Mouse (Mus musculus) heart, embryonic 13.5 days (tissue): ENCODE results near the gene Ccdc60. TPM values are rescaled to one million over a fixed set of nuclear protein-coding genes. Genes with fewer than 3 reads are reported as not detected.
"Not testable (repeated sequence)": the region's sequence is repeated elsewhere in the genome, so short reads cannot be mapped to it uniquely, and the experiment has no call there.

Experiments used
- ATAC-seq: fragments of 200-750 bp; cut with Nextera tagmentation; 2 replicates; pipeline ENCODE4 v1.8.0; 2017; ENCODE audit warnings: moderate TSS enrichment; ENCODE audit not compliant: insufficient number of reproducible peaks, low FRiP score, low TSS enrichment; ENCODE audit errors: extremely low read depth
- H3K27ac ChIP-seq: fragments of 300-500 bp; sonication (generic); replicated peaks from 2 replicates; pipeline ENCODE4 v1.5.1; 2015; ENCODE audit warnings: moderate library complexity, mild to moderate bottlenecking, inconsistent platforms
- H3K27me3 ChIP-seq: fragments of 300-500 bp; sonication (generic); replicated peaks from 2 replicates; pipeline ENCODE4 v1.6.1; 2015; ENCODE audit warnings: mild to moderate bottlenecking, inconsistent platforms
- H3K36me3 ChIP-seq: fragments of 300-500 bp; sonication (generic); 2 replicates; pipeline ENCODE4 v1.6.1; 2015; ENCODE audit warnings: mild to moderate bottlenecking, inconsistent platforms
- H3K4me1 ChIP-seq: fragments of 300-500 bp; sonication (generic); 2 replicates; pipeline ENCODE4 v1.6.1; 2015; ENCODE audit warnings: inconsistent platforms
- H3K4me2 ChIP-seq: fragments of 300-500 bp; sonication (generic); 2 replicates; pipeline ENCODE4 v1.6.1; 2015; ENCODE audit warnings: inconsistent platforms, mild to moderate bottlenecking, moderate library complexity
- H3K4me3 ChIP-seq: fragments of 300-500 bp; sonication (generic); 2 replicates; pipeline ENCODE4 v1.5.1; 2015; ENCODE audit warnings: moderate library complexity, mild to moderate bottlenecking, inconsistent platforms
- H3K9ac ChIP-seq: fragments of 300-500 bp; sonication (generic); 2 replicates; pipeline ENCODE4 v1.6.1; 2015; ENCODE audit warnings: inconsistent platforms, mild to moderate bottlenecking, moderate library complexity
- H3K9me3 ChIP-seq: fragments of 300-500 bp; sonication (generic); 2 replicates; pipeline ENCODE4 v1.6.1; 2016; ENCODE audit warnings: inconsistent platforms
- WGBS: fragments of 180-500 bp; shearing (Covaris S2); methylation state at CpG from one replicate; pipeline ENCODE4 v1.1.7; 2015; ENCODE audit warnings: mixed read lengths; 5-methylcytosine and 5-hydroxymethylcytosine counted together
- polyA plus RNA-seq: library from polyadenylated mRNA; unstranded; fragments of >200 nt; fragmentation: Nextera tagmentation; extraction: Ambion mirVana; gene quantifications from 2 replicates; pipeline ENCODE4 v1.2.1, GENCODE M21; 2015

Gene Ccdc60
- 0.37 and 0.59 TPM in 2 replicates for polyA plus RNA-seq

GRCm38 (mm10) chr5:116288849-116289570, at the start of gene Ccdc60:
Ccdc60 (minus strand) TSS chr5:116288985.
- WGBS: 8% methylated on average over 28 of the region's 28 CpGs
- H3K4me2 ChIP-seq: peak within 1 kb of the TSS; percentile 70
- H3K36me3 ChIP-seq: no peaks in the 10 kb centered on the region
- H3K27ac ChIP-seq: 0 out of 2 replicates have a peak within 1 kb of the TSS, but pooled peaks have one; percentile 7
- peak within 1 kb of the TSS; percentile 63 for H3K9ac ChIP-seq
- peaks cover 27% of the 10 kb centered on the region for H3K4me1 ChIP-seq
- no peak for ATAC-seq
- 0 out of 2 replicates have a peak, but pooled peaks cover 3% of the 10 kb centered on the region for H3K9me3 ChIP-seq
- H3K27me3 ChIP-seq: no peaks in the 10 kb centered on the region
- peak within 1 kb of the TSS; percentile 37 for H3K4me3 ChIP-seq

DNA sequence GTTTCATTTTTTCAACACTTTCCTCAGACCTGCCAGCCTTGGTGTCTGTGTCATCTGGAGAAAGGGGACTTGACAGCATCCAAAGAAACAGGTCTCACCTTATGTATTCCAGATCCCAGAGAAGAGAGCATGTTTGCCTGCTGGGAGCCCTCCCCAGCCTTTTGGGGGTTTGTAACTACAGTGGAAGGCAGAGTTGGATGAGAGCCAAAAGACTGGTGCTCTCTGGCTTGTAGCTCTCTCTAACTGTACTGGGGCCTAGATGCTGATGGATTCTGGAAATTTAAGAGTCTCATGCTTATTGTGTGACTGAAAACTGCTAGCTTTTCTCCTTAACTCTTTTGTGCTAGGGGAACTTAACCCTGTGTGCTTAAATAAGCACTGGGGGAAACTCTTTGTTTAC, 47.4 kb upstream of the Ccdc60 start:
- no peak overlapping the region for H3K4me3 ChIP-seq
- no peaks in the 10 kb centered on the region for H3K9me3 ChIP-seq
- ATAC-seq: no peak
- no peaks in the 10 kb centered on the region for H3K36me3 ChIP-seq
- H3K27me3 ChIP-seq: no peaks in the 10 kb centered on the region
- H3K27ac ChIP-seq: no peak overlapping the region
- no peak overlapping the region for H3K9ac ChIP-seq
- H3K4me2 ChIP-seq: no peak overlapping the region
- H3K4me1 ChIP-seq: no peaks in the 10 kb centered on the region

- Histone ChIP-seq H3K27me3 (no peaks in the 10 kb centered on the region; the same call in 1 of the 2 replicates), H3K36me3 (no peaks in the 10 kb centered on the region), H3K27ac (no peak overlapping the region), H3K4me1 (no peaks in the 10 kb centered on the region), H3K4me2 (no peak overlapping the region), H3K9me3 (0 out of 2 replicates have a peak, but pooled peaks cover 6% of the 10 kb centered on the region), H3K4me3 (no peak overlapping the region), H3K9ac (no peak overlapping the region)
- WGBS: 73% methylated on average over 4 of the region's 4 CpGs
- no peak for ATAC-seq
Observed at GRCm38 (mm10) chr5:116328911-116329310, 40.1 kb upstream of the Ccdc60 start.

GRCm38 (mm10) chr5:116323401-116323800, 34.6 kb upstream of the Ccdc60 start:
- H3K27me3 ChIP-seq: peaks cover 6% of the 10 kb centered on the region; the same call in 1 of the 2 replicates
- H3K27ac ChIP-seq: no peak overlapping the region
- H3K4me1 ChIP-seq: no peaks in the 10 kb centered on the region
- H3K9ac ChIP-seq: no peak overlapping the region
- 69% methylated on average over 5 of the region's 5 CpGs for WGBS
- no peaks in the 10 kb centered on the region for H3K9me3 ChIP-seq
- H3K4me2 ChIP-seq: no peak overlapping the region
- no peaks in the 10 kb centered on the region for H3K36me3 ChIP-seq
- H3K4me3 ChIP-seq: no peak overlapping the region
- no peak for ATAC-seq

DNA sequence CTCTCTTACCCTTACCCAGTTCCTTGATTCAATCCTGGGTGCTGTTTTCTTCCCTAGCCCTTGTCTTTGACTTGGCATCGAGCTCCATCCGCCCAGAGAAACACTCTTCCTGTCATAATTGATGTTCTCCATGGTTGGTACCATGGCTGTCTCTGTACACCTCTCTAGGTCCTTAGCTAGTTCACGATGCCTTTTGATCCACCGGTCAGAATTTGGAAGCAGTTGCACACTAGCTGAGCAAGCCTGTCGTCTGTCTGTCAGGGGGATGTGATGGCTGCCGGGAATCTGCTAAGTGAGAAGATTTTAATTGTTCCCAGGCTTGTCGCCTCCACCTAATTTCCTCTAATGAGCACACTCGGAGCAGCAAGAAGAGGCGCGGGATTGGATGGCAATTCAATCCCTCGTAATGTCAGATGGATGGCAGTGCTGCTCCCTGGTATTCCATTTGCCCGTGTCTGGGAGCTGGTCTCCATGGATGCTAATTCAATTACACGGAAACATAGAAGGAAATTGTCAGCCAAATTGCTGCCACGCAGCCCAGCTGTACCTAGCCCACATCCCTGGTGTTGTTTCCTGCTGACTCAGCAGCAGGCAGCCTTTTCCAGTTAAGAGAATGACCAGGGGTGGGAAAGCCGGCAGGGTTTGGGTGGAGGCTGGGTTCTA, 33.7 kb upstream of the Ccdc60 start:
- peaks cover 6% of the 10 kb centered on the region; the same call in 1 of the 2 replicates for H3K27me3 ChIP-seq
- no peak overlapping the region for H3K27ac ChIP-seq
- 59% methylated on average over 15 of the region's 15 CpGs for WGBS
- no peaks in the 10 kb centered on the region for H3K36me3 ChIP-seq
- H3K9ac ChIP-seq: no peak overlapping the region
- ATAC-seq: no peak
- H3K9me3 ChIP-seq: no peaks in the 10 kb centered on the region
- H3K4me2 ChIP-seq: no peak overlapping the region
- H3K4me3 ChIP-seq: no peak overlapping the region
- no peaks in the 10 kb centered on the region for H3K4me1 ChIP-seq

GRCm38 (mm10) chr5:116313711-116314110, 24.9 kb upstream of the Ccdc60 start:
- Histone ChIP-seq H3K9ac (no peak overlapping the region), H3K4me3 (no peak overlapping the region), H3K9me3 (no peaks in the 10 kb centered on the region), H3K36me3 (no peaks in the 10 kb centered on the region), H3K27ac (no peak overlapping the region), H3K4me2 (no peak overlapping the region), H3K27me3 (no peaks in the 10 kb centered on the region), H3K4me1 (peaks cover 9% of the 10 kb centered on the region)
- ATAC-seq: no peak
- WGBS: 86% methylated on average over 8 of the region's 8 CpGs

DNA sequence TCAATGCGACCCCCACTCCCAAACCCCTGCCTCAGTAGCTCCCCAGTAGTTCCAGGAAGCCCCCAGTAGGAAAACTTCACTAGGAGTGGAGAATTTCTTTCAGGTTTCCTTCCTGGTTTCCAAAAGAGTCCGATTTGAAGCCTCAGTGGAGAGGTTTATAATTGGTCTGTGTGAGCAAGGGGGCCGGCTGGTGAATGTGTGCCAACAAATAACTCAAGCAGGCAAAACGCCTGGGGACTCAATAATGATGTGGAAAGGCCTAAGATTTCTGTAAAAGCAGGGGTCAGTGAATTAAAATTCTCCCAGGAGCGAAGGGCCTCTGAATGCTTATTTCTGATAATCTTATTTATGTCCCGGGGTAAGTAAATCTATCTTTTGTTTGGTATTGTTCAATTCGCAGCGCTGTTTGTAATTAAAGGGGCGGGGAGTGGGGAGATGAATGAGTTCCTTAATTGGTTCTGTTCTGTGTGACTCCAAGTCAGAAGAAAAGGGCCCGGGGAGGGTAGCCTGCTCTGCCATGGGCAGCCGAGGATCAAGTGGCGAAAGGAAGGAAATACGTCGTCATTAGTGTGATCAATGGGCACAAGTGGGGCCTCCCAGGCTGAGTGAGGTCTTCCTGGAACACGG, 23.4 kb upstream of the Ccdc60 start:
- ATAC-seq: no peak
- H3K9me3 ChIP-seq: no peaks in the 10 kb centered on the region
- H3K27ac ChIP-seq: no peak overlapping the region
- H3K4me3 ChIP-seq: no peak overlapping the region
- no peaks in the 10 kb centered on the region for H3K27me3 ChIP-seq
- 68% methylated on average over 15 of the region's 15 CpGs for WGBS
- H3K4me2 ChIP-seq: no peak overlapping the region
- H3K4me1 ChIP-seq: peaks cover 11% of the 10 kb centered on the region
- H3K36me3 ChIP-seq: no peaks in the 10 kb centered on the region
- H3K9ac ChIP-seq: no peak overlapping the region

DNA sequence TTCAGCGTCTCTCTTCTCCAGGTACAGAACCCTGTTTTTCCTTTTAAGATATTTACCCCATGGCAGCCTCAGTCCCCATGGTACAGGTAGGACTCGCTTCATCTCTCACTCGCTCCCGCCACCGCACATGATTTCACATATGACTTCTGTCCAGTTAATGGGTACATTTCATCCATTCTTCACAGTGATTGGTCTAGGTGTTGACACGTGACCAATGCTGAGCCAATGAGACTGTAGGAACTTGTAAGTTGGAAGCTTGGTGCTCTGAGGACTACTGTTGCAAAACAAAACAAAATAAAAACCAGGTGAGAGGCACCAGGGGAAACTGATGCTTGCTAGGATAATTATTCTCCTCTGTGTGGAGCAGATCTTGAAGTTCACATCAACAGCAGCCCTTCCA, 22.9 kb upstream of the Ccdc60 start:
- no peak for ATAC-seq
- no peak overlapping the region for H3K4me2 ChIP-seq
- WGBS: 84% methylated on average over 6 of the region's 6 CpGs

GRCm38 (mm10) chr5:116309383-116309801, 20.6 kb upstream of the Ccdc60 start:
- Histone ChIP-seq H3K36me3 (no peaks in the 10 kb centered on the region), H3K4me2 (peak overlapping the region; percentile 35), H3K27me3 (no peaks in the 10 kb centered on the region), H3K9ac (peak overlapping the region; percentile 50; the same call in 1 of the 2 replicates), H3K4me3 (0 out of 2 replicates have a peak overlapping the region, but pooled peaks have one; percentile 13), H3K4me1 (peaks cover 11% of the 10 kb centered on the region), H3K27ac (peak overlapping the region; percentile 73), H3K9me3 (0 out of 2 replicates have a peak, but pooled peaks cover 4% of the 10 kb centered on the region)
- ATAC-seq: peak; percentile 49; the same call in 1 of the 2 replicates
- 16% methylated on average over 6 of the region's 6 CpGs for WGBS

More for the DNA sequence above, 22.9 kb upstream of the Ccdc60 start:
- Histone ChIP-seq H3K4me3 (no peak overlapping the region), H3K27ac (no peak overlapping the region), H3K4me1 (peaks cover 11% of the 10 kb centered on the region), H3K9ac (no peak overlapping the region), H3K36me3 (no peaks in the 10 kb centered on the region), H3K27me3 (no peaks in the 10 kb centered on the region), H3K9me3 (0 out of 2 replicates have a peak, but pooled peaks cover 4% of the 10 kb centered on the region)

GRCm38 (mm10) chr5:116305557-116305956, 16.8 kb upstream of the Ccdc60 start:
- Histone ChIP-seq H3K27me3 (no peaks in the 10 kb centered on the region), H3K4me3 (no peak overlapping the region), H3K36me3 (no peaks in the 10 kb centered on the region), H3K9ac (no peak overlapping the region), H3K9me3 (0 out of 2 replicates have a peak, but pooled peaks cover 4% of the 10 kb centered on the region), H3K4me1 (peaks cover 17% of the 10 kb centered on the region), H3K4me2 (no peak overlapping the region), H3K27ac (peak overlapping the region; percentile 58; the same call in 1 of the 2 replicates)
- ATAC-seq: no peak
- WGBS: 62% methylated on average over 4 of the region's 4 CpGs

DNA sequence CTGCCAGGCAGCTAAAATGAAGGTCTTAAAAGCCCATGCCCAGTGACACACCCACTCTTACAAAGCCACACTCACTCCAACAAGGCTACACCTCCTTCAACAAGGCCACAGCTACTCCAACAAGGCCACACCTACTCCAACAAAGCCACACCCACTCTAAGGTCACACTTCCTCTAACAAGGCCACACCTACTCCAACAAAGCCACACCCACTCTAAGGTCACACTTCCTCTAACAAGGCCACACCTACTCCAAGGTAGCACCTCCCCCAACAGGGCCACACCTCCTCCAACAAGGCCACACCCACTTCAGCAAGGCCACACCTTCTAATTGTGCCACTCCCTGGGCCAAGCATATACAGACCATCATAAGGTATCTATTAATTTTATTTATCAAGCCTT, 16.4 kb upstream of the Ccdc60 start:
- H3K36me3 ChIP-seq, H3K9ac ChIP-seq, H3K4me3 ChIP-seq, H3K27me3 ChIP-seq, H3K9me3 ChIP-seq, H3K4me2 ChIP-seq, ATAC-seq: not testable (repeated sequence)
- Histone ChIP-seq H3K27ac (peak overlapping the region; percentile 58; the same call in 1 of the 2 replicates), H3K4me1 (peaks cover 17% of the 10 kb centered on the region)
